Mouse (Mus musculus) limb, embryonic 15.5 days (tissue): Measurements from ENCODE around the gene Wwox. TPM values are rescaled to one million over a fixed set of nuclear protein-coding genes. Genes with fewer than 3 reads are reported as not detected.

Experiments used
- ATAC-seq: fragments of 200-750 bp; cut with Nextera tagmentation; 2 replicates; pipeline ENCODE4 v1.8.0; 2017; ENCODE audit warnings: low read depth, moderate TSS enrichment; ENCODE audit not compliant: insufficient number of reproducible peaks, low FRiP score, low TSS enrichment
- H3K27ac ChIP-seq: fragments of 300-500 bp; sonication (generic); 2 replicates; pipeline ENCODE4 v1.5.1; 2015; ENCODE audit warnings: moderate library complexity, mild to moderate bottlenecking, inconsistent platforms
- H3K27me3 ChIP-seq: fragments of 300-500 bp; sonication (generic); 2 replicates; pipeline ENCODE4 v1.6.1; 2015; ENCODE audit warnings: inconsistent platforms
- H3K36me3 ChIP-seq: fragments of 300-500 bp; sonication (generic); 2 replicates; pipeline ENCODE4 v1.6.1; 2015; ENCODE audit warnings: inconsistent platforms
- H3K4me1 ChIP-seq: fragments of 300-500 bp; sonication (generic); 2 replicates; pipeline ENCODE4 v1.6.1; 2015; ENCODE audit warnings: inconsistent platforms
- H3K4me2 ChIP-seq: fragments of 300-500 bp; sonication (generic); 2 replicates; pipeline ENCODE4 v1.6.1; 2015; ENCODE audit warnings: mild to moderate bottlenecking, inconsistent platforms
- H3K4me3 ChIP-seq: fragments of 300-500 bp; sonication (generic); 2 replicates; pipeline ENCODE4 v1.5.1; 2015; ENCODE audit warnings: mild to moderate bottlenecking, inconsistent platforms
- H3K9ac ChIP-seq: fragments of 300-500 bp; sonication (generic); 2 replicates; pipeline ENCODE4 v1.6.1; 2015; ENCODE audit warnings: inconsistent platforms
- H3K9me3 ChIP-seq: fragments of 300-500 bp; sonication (generic); 2 replicates; pipeline ENCODE4 v1.6.1; 2016; ENCODE audit warnings: inconsistent platforms
- WGBS: fragments of 180-500 bp; shearing (Covaris S2); methylation state at CpG from one replicate; pipeline ENCODE4 v1.1.7; 2015; 5-methylcytosine and 5-hydroxymethylcytosine counted together
- polyA plus RNA-seq: library from polyadenylated mRNA; unstranded; fragments of >200 nt; fragmentation: Nextera tagmentation; extraction: Ambion mirVana; gene quantifications from 2 replicates; pipeline ENCODE4 v1.2.1, GENCODE M21; 2015

Gene Wwox
- polyA plus RNA-seq, 1 experiment from 2014 or later, result 10.4 TPM

DNA sequence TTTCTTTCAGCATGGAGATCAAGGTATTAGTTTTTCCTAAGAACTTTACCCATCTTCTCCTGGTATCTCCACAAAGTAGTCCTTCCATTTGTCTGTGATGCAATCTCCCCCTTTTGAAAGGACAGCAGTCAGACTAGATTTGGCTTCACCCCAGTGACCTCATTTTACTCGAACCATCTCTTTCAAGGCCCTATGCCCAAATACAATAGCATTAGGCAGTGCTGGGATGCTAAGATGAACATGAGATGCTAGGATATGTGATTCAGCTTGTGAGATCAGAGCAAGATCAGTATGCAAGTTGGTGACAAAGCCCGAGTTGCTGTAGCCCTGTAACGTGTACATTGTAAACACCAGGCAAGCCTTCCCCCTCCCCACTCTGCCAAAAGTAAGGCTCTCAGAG, 426.5 kb downstream of the Wwox start:
- Histone ChIP-seq H3K27ac (no peak overlapping the region), H3K9me3 (no peaks in the 10 kb centered on the region), H3K9ac (no peak overlapping the region), H3K36me3 (no peaks in the 10 kb centered on the region), H3K27me3 (no peaks in the 10 kb centered on the region), H3K4me1 (no peaks in the 10 kb centered on the region), H3K4me2 (no peak overlapping the region), H3K4me3 (no peak overlapping the region)
- 70% methylated on average over 3 of the region's 3 CpGs for WGBS
- ATAC-seq, result no peak

DNA sequence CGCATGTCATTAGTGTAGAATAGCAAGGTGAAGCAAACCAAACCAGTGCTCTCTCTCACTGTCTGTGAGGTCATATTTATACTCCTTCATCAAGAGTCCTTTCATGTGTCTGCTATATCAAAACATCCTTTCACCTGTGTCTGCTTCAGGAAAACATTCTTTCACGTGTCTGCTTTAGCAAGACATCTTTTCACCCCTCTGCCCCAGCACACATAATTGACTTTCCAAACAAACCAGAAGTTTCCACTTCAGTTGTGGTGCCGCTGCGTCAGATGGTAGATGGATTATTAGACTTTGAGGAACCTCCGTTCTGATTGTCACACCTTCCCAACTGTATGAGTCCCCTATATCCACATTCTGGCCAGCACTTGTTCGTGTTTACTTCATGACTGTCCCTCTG, 429.9 kb downstream of the Wwox start:
- no peak for ATAC-seq
- H3K9me3 ChIP-seq, result no peaks in the 10 kb centered on the region
- no peak overlapping the region for H3K9ac ChIP-seq
- no peaks in the 10 kb centered on the region; the same call in 1 of the 2 replicates for H3K4me1 ChIP-seq
- no peak overlapping the region for H3K27ac ChIP-seq
- H3K4me2 ChIP-seq, result no peak overlapping the region
- H3K27me3 ChIP-seq, result no peaks in the 10 kb centered on the region
- no peaks in the 10 kb centered on the region for H3K36me3 ChIP-seq
- WGBS, result 86% methylated on average over 6 of the region's 6 CpGs
- H3K4me3 ChIP-seq, result no peak overlapping the region

DNA sequence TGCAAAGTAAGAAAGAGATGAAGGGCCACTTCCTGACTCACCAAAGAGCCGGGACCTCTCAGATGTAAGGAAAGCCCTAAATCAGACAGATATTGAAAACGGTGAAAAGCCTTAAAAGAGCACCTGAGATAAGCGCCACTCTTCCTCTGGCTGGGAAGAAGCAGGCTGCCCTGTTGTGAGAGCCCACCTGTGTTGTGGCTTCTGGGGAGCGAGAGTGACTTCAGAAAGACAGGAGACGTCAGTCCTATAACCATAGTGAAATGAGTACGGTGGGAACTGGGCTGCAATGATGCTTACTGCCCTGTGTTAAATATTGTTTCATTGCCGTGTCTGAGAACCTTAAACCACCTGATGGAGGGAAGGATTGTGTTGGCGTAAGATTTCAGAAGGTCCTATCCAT, 431.0 kb downstream of the Wwox start:
- Histone ChIP-seq H3K4me2 (no peak overlapping the region), H3K27me3 (no peaks in the 10 kb centered on the region), H3K4me1 (no peaks in the 10 kb centered on the region; the same call in 1 of the 2 replicates), H3K36me3 (no peaks in the 10 kb centered on the region), H3K27ac (no peak overlapping the region), H3K4me3 (no peak overlapping the region), H3K9me3 (no peaks in the 10 kb centered on the region), H3K9ac (no peak overlapping the region)
- 88% methylated on average over 8 of the region's 8 CpGs for WGBS
- ATAC-seq, result no peak

DNA sequence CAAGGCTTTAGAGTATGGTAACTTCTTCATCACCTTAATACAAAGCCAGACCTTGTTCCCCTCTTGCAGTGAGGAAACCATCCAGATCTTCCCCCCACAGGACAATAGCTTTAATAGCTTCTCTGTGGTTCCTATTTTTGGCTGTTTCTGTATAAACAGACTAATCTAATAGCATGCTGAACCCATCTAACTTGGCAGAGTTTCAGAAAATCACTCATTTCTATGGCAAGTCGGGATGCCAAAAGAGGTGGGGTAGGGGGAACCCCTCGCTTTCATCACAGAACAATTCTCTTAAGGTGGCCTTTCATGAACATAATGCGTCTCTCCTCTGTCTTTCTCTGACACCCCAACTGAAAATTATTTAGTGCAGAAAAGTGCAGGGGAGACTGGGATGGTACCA, 433.0 kb downstream of the Wwox start:
- Histone ChIP-seq H3K36me3 (no peaks in the 10 kb centered on the region), H3K9ac (no peak overlapping the region), H3K4me2 (no peak overlapping the region), H3K27ac (no peak overlapping the region), H3K27me3 (no peaks in the 10 kb centered on the region), H3K9me3 (no peaks in the 10 kb centered on the region), H3K4me3 (no peak overlapping the region), H3K4me1 (peaks cover 19% of the 10 kb centered on the region; the same call in 1 of the 2 replicates)
- 51% methylated on average over 3 of the region's 3 CpGs for WGBS
- no peak for ATAC-seq

DNA sequence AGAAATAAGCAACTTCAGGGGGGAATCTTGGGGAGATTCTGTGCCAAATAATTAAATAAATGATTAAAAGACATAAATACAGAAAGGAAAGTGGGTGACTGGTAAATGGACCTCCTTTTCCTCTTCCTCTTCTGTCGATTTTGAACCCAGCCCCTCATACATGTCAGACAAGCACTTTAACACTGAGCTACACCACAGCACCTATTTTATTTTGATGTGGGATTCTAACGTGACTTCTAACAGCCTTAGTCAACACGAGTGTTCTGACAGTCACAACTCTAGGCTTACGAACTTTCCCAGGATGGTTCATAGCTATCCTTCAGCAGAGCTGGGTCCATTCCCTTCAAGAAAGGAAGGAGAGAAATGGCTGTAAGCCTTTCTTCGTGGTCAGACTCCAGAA, 435.7 kb downstream of the Wwox start:
- ATAC-seq, result no peak
- Histone ChIP-seq H3K9me3 (no peaks in the 10 kb centered on the region), H3K4me3 (no peak overlapping the region), H3K36me3 (no peaks in the 10 kb centered on the region), H3K27ac (no peak overlapping the region), H3K4me1 (peaks cover 19% of the 10 kb centered on the region; the same call in 1 of the 2 replicates), H3K9ac (no peak overlapping the region), H3K4me2 (no peak overlapping the region), H3K27me3 (no peaks in the 10 kb centered on the region)
- 80% methylated on average over 5 of the region's 5 CpGs for whole genome bisulfite sequencing

DNA sequence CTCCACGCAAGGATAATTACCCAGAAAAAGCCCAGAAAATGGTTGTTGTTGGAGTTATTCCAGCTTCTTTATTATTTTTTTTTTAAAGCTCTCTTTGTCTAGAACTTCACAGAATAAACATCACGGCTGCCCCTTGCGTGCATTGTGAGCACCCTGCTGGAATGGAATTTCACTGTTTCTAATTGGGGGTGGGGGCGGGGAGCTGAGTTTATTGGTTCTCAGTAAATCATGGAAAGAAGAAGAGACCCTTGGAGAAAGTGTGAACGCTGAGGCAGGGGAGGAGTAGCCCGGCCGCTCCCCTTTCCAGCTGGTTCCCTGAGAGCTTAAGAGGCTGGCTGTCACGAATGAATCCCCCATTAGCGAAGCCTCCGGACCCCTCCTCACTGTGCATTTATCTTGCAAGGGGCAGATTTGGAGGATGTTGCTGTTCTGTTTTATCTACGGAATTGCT, 436.7 kb downstream of the Wwox start:
- Histone ChIP-seq H3K4me1 (peaks cover 19% of the 10 kb centered on the region; the same call in 1 of the 2 replicates), H3K9me3 (no peaks in the 10 kb centered on the region), H3K27ac (peak overlapping the region; percentile 13; the same call in 1 of the 2 replicates), H3K4me2 (peak overlapping the region; percentile 29), H3K27me3 (no peaks in the 10 kb centered on the region), H3K4me3 (no peak overlapping the region), H3K36me3 (no peaks in the 10 kb centered on the region), H3K9ac (no peak overlapping the region)
- ATAC-seq, result no peak
- 11% methylated on average over 11 of the region's 11 CpGs for WGBS

DNA sequence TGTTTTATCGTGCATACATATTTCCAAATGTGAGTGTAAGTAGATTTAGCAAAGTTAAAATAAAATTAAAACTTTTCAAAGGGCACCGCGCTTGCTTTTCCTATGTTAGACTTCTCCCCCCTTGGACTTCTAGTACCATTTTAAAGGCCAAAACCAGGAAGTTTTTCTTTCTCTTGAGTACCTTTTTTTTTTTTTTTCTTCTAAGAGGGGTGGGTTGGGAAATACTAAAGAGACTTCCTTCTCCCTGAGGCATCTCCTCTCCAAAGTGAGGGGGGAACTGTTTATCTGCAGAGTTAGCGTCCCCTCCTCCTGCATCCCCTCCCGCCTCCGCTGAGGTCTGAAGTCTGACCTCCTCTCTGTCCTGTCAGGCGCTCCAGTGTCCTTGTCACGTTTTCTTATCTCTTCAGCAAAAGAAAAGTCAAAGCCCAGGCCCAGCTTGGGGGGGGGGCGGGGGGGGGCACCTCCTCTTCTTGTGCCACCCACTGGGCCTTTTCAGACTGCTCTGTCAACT, 437.3 kb downstream of the Wwox start:
- Histone ChIP-seq H3K9me3 (no peaks in the 10 kb centered on the region), H3K27me3 (no peaks in the 10 kb centered on the region), H3K27ac (no peak overlapping the region), H3K9ac (no peak overlapping the region), H3K36me3 (no peaks in the 10 kb centered on the region), H3K4me1 (peaks cover 19% of the 10 kb centered on the region; the same call in 1 of the 2 replicates), H3K4me2 (peak overlapping the region; percentile 29), H3K4me3 (no peak overlapping the region)
- 42% methylated on average over 9 of the region's 9 CpGs for WGBS
- no peak for ATAC-seq

DNA sequence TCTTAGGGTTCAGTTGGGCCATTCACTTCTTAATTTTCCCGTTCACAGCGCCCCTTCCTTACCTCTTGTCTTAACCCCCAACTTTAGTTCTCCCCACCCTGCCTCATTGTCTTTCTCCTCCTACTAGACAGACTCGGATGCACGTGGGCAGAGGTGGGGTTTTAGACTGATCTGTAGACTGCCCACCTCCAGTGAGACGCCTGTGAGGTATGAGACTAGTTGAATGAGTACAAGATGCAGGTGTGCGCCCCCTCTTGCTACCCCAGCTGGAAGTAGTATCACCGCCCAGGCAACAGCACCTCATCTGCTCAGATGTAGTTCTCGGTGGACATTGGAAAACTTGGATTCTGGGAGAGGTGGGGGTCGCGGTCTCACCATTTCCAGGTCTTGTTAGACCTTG, 437.8 kb downstream of the Wwox start:
- Histone ChIP-seq H3K27me3 (no peaks in the 10 kb centered on the region), H3K27ac (no peak overlapping the region), H3K4me3 (no peak overlapping the region), H3K9me3 (no peaks in the 10 kb centered on the region), H3K4me1 (peaks cover 19% of the 10 kb centered on the region; the same call in 1 of the 2 replicates), H3K4me2 (no peak overlapping the region), H3K9ac (no peak overlapping the region), H3K36me3 (no peaks in the 10 kb centered on the region)
- WGBS, result 78% methylated on average over 10 of the region's 10 CpGs
- no peak for ATAC-seq

DNA sequence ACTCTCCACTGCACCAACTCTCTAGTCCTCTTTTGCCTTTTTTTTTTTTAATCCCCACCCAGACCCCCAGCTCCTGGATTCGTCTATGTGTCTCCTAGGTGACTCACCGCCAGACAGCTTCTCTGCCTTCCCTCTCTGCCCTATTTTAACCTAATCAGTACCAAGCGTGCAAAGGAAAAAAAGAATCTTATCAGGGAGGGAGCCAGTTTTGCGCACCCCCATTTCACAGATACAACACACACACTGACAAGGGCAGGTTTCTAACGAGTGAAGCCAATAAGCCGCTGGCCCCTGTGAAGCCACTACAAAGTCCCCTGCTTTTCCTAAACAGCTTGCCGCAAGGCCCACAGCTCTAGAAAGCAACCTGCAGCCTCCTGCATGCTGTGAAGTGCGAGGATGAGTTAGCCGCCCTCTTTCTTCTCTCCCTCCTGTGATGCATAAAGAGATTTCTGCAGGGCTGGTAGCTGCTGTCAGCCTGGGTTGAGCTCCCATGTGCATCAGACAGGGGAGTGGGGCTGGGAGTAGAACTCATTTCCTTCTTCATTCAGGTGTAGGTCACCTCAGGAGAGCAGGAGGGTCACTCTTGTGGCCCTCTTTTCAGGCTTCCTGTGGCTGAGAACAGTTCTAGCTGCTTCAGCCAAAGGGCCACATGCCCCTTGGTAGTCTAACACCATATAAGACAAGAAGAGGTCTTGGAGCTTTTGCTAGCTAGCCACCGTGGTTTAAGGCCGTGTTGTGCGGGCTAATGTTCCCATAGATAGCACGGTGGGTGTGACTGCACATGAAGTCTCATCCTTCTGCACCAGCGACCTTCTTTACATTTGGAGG, 439.2 kb downstream of the Wwox start:
- H3K4me3 ChIP-seq, result no peak overlapping the region
- WGBS, result 82% methylated on average over 14 of the region's 14 CpGs
- no peaks in the 10 kb centered on the region for H3K9me3 ChIP-seq
- H3K27me3 ChIP-seq, result no peaks in the 10 kb centered on the region
- H3K9ac ChIP-seq, result no peak overlapping the region
- H3K27ac ChIP-seq, result no peak overlapping the region
- H3K4me1 ChIP-seq, result peaks cover 25% of the 10 kb centered on the region
- no peak for ATAC-seq
- H3K36me3 ChIP-seq, result no peaks in the 10 kb centered on the region
- no peak overlapping the region for H3K4me2 ChIP-seq

DNA sequence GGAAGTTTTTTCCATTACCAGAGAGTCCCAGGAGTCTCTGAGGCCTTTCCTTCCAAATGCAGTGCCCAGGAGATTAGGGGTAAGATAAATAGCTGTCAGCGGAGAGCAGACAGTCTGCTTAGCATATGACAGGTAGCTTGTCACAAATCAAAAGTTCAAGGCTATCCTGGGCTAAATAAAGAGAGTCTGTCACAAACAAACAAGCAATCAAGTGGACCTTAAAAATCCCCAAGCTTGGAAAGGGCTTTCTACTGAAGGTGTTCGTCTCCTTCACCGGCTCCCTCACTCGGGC, 439.8 kb downstream of the Wwox start:
- peaks cover 4% of the 10 kb centered on the region for H3K27me3 ChIP-seq
- 90% methylated on average over 4 of the region's 4 CpGs for WGBS
- no peak for ATAC-seq

DNA sequence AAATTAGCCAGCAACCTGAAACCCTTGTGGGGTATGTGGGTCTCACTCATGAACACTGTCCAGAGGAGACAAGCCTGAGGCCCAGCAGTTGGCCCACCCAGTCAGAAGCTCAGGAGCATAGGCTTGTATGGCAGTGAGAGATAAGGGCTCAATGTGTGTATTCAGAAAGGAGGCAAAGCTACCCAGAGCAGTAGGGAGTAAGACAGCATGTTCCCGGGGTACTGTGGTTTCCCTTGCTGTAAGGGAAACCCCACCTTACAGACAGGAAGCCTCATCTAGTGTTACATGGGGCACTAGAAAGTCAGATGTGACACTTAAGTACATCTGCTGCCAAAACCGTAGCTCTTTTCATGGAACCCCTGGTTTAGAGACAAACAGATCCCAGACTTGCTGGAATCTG, 440.2 kb downstream of the Wwox start:
- WGBS, result 50% methylated on average over 2 of the region's 2 CpGs
- no peak for ATAC-seq

More for the DNA sequence above, 439.8 kb downstream of the Wwox start:
- Histone ChIP-seq H3K9ac (no peak overlapping the region), H3K27ac (no peak overlapping the region), H3K4me1 (peaks cover 25% of the 10 kb centered on the region), H3K4me2 (no peak overlapping the region), H3K4me3 (no peak overlapping the region), H3K36me3 (no peaks in the 10 kb centered on the region), H3K9me3 (no peaks in the 10 kb centered on the region)

DNA sequence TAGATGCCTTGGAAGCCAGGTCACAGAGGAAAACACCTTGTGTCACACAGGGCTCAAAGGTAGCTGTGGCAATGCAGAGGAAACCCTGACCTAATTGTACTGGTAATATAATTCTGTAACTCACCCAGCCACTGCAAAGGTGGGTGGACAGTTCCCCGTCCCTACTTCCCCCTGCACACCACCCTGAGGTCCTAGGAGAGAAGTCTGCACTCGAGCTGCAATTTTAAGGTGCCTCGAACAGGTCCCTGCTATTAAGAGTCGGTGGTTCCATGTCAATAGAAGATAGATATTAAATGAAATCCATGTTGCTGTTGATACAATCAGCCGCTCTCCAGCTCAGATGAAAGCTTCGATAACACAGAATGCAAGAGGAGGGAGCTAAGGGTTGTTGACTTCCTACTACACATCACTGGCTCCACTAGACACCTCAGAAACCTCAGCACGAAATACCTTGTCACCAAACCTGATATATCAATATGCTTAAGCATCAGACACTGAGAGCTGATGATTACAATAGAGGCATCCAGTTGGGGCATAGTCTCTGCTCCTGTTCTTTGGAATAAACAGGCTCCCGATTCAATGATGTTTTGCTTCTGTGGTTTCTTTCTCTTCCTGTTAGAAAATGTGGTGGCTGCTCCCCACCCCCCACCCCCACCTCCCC, 441.1 kb downstream of the Wwox start:
- Histone ChIP-seq H3K4me2 (no peak overlapping the region), H3K27me3 (peaks cover 6% of the 10 kb centered on the region), H3K4me1 (peaks cover 30% of the 10 kb centered on the region), H3K36me3 (no peaks in the 10 kb centered on the region), H3K4me3 (no peak overlapping the region), H3K27ac (no peak overlapping the region), H3K9ac (no peak overlapping the region), H3K9me3 (no peaks in the 10 kb centered on the region)
- 77% methylated on average over 8 of the region's 8 CpGs for WGBS
- ATAC-seq, result no peak

More for the DNA sequence above, 440.2 kb downstream of the Wwox start:
- no peak overlapping the region for H3K27ac ChIP-seq
- H3K4me2 ChIP-seq, result no peak overlapping the region
- H3K4me3 ChIP-seq, result no peak overlapping the region
- no peaks in the 10 kb centered on the region for H3K9me3 ChIP-seq
- no peak overlapping the region for H3K9ac ChIP-seq
- H3K36me3 ChIP-seq, result no peaks in the 10 kb centered on the region
- H3K4me1 ChIP-seq, result peaks cover 25% of the 10 kb centered on the region
- H3K27me3 ChIP-seq, result peaks cover 6% of the 10 kb centered on the region
